Mouse (Mus musculus) thymus, adult 2 months (tissue): Measurements from ENCODE around the gene Plk5.

Experiments used
- CTCF ChIP-seq: fragments of 200-500 bp; IDR thresholded peaks from 2 replicates; pipeline ENCODE4 v1.5.1; 2012; ENCODE audit warnings: mild to moderate bottlenecking, control low read depth, low read length, moderate library complexity, borderline replicate concordance; ENCODE audit not compliant: control insufficient read depth, poor library complexity, insufficient read depth; ENCODE audit errors: extremely low read depth
- POLR2A ChIP-seq: fragments of 200-500 bp; IDR thresholded peaks from 2 replicates; pipeline ENCODE4 v1.6.1; 2012; ENCODE audit warnings: mild to moderate bottlenecking, low read length, control low read depth, moderate library complexity; ENCODE audit not compliant: control insufficient read depth, poor library complexity, insufficient read depth; ENCODE audit errors: extremely low read depth

DNA sequence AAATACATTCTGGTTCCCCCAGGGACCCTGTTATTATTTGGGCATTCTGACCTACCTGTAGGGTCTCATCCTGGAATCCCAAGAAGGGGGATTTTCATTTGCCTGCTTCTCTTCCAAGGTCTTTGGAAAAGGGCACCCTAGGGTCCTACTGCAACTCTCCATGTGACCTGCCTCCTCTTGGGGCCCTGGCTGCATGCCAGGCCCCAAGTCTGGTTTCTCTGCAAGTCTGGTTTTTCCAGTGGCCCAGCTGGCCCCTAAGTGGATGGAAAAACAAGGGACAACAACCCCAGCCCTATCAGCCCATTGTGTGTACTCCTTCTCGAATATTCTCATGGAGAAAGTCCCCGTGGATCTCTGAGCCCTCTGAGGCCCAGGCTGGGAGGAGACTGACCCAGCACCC lies 25.4 kb upstream of the Plk5 start:
- no peak for TF ChIP-seq POLR2A
- no peak for TF ChIP-seq CTCF
